Mouse (Mus musculus): Measurements from ENCODE around the gene Galnt11. TPM values are rescaled to one million over a fixed set of nuclear protein-coding genes. Genes with fewer than 3 reads are reported as not detected.

Gene Galnt11
- total RNA-seq, 1 experiment from 2014 or later = 43.2 TPM

GRCm38 (mm10) chr5:25247036-25247435 lies 25.3 kb downstream of the Galnt11 start:
- ATAC-seq (ENCODE audit: extremely low read depth, insufficient number of reproducible peaks, low FRiP score, poor library complexity, severe bottlenecking) = no peak

GRCm38 (mm10) chr5:25252423-25252822 lies 30.7 kb downstream of the Galnt11 start:
- ATAC-seq (ENCODE audit: extremely low read depth, insufficient number of reproducible peaks, low FRiP score, poor library complexity, severe bottlenecking) = no peak

GRCm38 (mm10) chr5:25252825-25253544 lies 31.3 kb downstream of the Galnt11 start:
- no peak for ATAC-seq (ENCODE audit: extremely low read depth, insufficient number of reproducible peaks, low FRiP score, poor library complexity, severe bottlenecking)

GRCm38 (mm10) chr5:25254491-25254890 lies 32.8 kb downstream of the Galnt11 start:
- no peak for ATAC-seq (ENCODE audit: extremely low read depth, insufficient number of reproducible peaks, low FRiP score, poor library complexity, severe bottlenecking)

- no peak for ATAC-seq (ENCODE audit: extremely low read depth, insufficient number of reproducible peaks, low FRiP score, poor library complexity, severe bottlenecking)
Measured at GRCm38 (mm10) chr5:25256686-25257085, 35.0 kb downstream of the Galnt11 start.

GRCm38 (mm10) chr5:25261452-25261851 lies 39.7 kb downstream of the Galnt11 start:
- no peak for ATAC-seq (ENCODE audit: extremely low read depth, insufficient number of reproducible peaks, low FRiP score, poor library complexity, severe bottlenecking)

- ATAC-seq (ENCODE audit: extremely low read depth, insufficient number of reproducible peaks, low FRiP score, poor library complexity, severe bottlenecking) = no peak
Measured at GRCm38 (mm10) chr5:25262266-25262665, 40.6 kb downstream of the Galnt11 start.

GRCm38 (mm10) chr5:25268258-25268888 lies 46.7 kb downstream of the Galnt11 start:
- no peak for ATAC-seq (ENCODE audit: extremely low read depth, insufficient number of reproducible peaks, low FRiP score, poor library complexity, severe bottlenecking)

GRCm38 (mm10) chr5:25275629-25276028 lies 53.9 kb downstream of the Galnt11 start:
- no peak for ATAC-seq (ENCODE audit: extremely low read depth, insufficient number of reproducible peaks, low FRiP score, poor library complexity, severe bottlenecking)

GRCm38 (mm10) chr5:25276365-25276764 lies 54.7 kb downstream of the Galnt11 start:
- no peak for ATAC-seq (ENCODE audit: extremely low read depth, insufficient number of reproducible peaks, low FRiP score, poor library complexity, severe bottlenecking)

GRCm38 (mm10) chr5:25283988-25284387 lies 62.3 kb downstream of the Galnt11 start:
- no peak for ATAC-seq (ENCODE audit: extremely low read depth, insufficient number of reproducible peaks, low FRiP score, poor library complexity, severe bottlenecking)

- ATAC-seq (ENCODE audit: extremely low read depth, insufficient number of reproducible peaks, low FRiP score, poor library complexity, severe bottlenecking) = no peak
Measured at GRCm38 (mm10) chr5:25296830-25297229, 75.1 kb downstream of the Galnt11 start.

- no peak for ATAC-seq (ENCODE audit: extremely low read depth, insufficient number of reproducible peaks, low FRiP score, poor library complexity, severe bottlenecking)
Measured at GRCm38 (mm10) chr5:25310226-25310625, 88.5 kb downstream of the Galnt11 start.

GRCm38 (mm10) chr5:25313881-25314280 lies 92.2 kb downstream of the Galnt11 start:
- no peak for ATAC-seq (ENCODE audit: extremely low read depth, insufficient number of reproducible peaks, low FRiP score, poor library complexity, severe bottlenecking)

Other genes with a start within 250 kb of the Galnt11 start
- gene Prkag2, start 121.3 kb upstream of the Galnt11 start, total RNA-seq (2017) = 33.3 and 37.0 TPM in 2 replicates
- 0.25 TPM in 1 of 2 replicates, not detected in the other for gene Galntl5, start 40.4 kb upstream of the Galnt11 start, total RNA-seq (2017)
- not detected in 2 replicates for gene E130116L18Rik, start 1.2 kb downstream of the Galnt11 start, total RNA-seq (2017)

All from neutrophil, adult 5-6 weeks (primary cell).